Mouse (Mus musculus) kidney, embryonic 16.5 days (tissue): ENCODE data around the gene Ccl9. TPM values are rescaled to one million over a fixed set of nuclear protein-coding genes. Genes with fewer than 3 reads are reported as not detected.

Experiments
- ATAC-seq: fragments of 200-750 bp; cut with Nextera tagmentation; 2 replicates; pipeline ENCODE4 v1.8.0; 2017; ENCODE audit warnings: moderate TSS enrichment; ENCODE audit not compliant: low FRiP score, low TSS enrichment
- H3K27ac ChIP-seq: fragments of 300-500 bp; sonication (generic); 2 replicates; pipeline ENCODE4 v1.5.1; 2014; ENCODE audit warnings: low read length
- H3K27me3 ChIP-seq: fragments of 300-500 bp; sonication (generic); 2 replicates; pipeline ENCODE4 v1.6.1; 2014; ENCODE audit warnings: low read length, control low read depth, mixed read lengths; ENCODE audit not compliant: insufficient read depth
- H3K36me3 ChIP-seq: fragments of 300-500 bp; sonication (generic); 2 replicates; pipeline ENCODE4 v1.6.1; 2014; ENCODE audit warnings: low read length, control low read depth, mixed read lengths; ENCODE audit not compliant: insufficient read depth
- H3K4me1 ChIP-seq: fragments of 300-500 bp; sonication (generic); 2 replicates; pipeline ENCODE4 v1.6.1; 2014; ENCODE audit warnings: low read length, control low read depth, mixed read lengths; ENCODE audit not compliant: insufficient read depth
- H3K4me2 ChIP-seq: fragments of 300-500 bp; sonication (generic); replicated peaks from 2 replicates; pipeline ENCODE4 v1.6.1; 2014; ENCODE audit warnings: low read depth, low read length
- H3K4me3 ChIP-seq: fragments of 300-500 bp; sonication (generic); 2 replicates; pipeline ENCODE4 v1.5.1; 2014; ENCODE audit warnings: mild to moderate bottlenecking, low read length
- H3K9ac ChIP-seq: fragments of 300-500 bp; sonication (generic); replicated peaks from 2 replicates; pipeline ENCODE4 v1.6.1; 2014; ENCODE audit warnings: low read length
- H3K9me3 ChIP-seq: fragments of 300-500 bp; sonication (generic); 2 replicates; pipeline ENCODE4 v1.6.1; 2016; ENCODE audit warnings: low read length, control low read depth
- WGBS: fragments of 180-500 bp; shearing (Covaris S2); extraction: QIAGEN DNeasy Blood & Tissue Kit; methylation state at CpG from one replicate; pipeline ENCODE4 v1.1.7; 2014; 5-methylcytosine and 5-hydroxymethylcytosine counted together
- polyA plus RNA-seq: library from polyadenylated mRNA; unstranded; fragments of >200 nt; fragmentation: Nextera tagmentation; extraction: Ambion mirVana; gene quantifications from 2 replicates; pipeline ENCODE4 v1.2.1, GENCODE M21; 2015

Ccl9 gene
- 2.2 and 3.5 TPM in 2 replicates for polyA plus RNA-seq

DNA sequence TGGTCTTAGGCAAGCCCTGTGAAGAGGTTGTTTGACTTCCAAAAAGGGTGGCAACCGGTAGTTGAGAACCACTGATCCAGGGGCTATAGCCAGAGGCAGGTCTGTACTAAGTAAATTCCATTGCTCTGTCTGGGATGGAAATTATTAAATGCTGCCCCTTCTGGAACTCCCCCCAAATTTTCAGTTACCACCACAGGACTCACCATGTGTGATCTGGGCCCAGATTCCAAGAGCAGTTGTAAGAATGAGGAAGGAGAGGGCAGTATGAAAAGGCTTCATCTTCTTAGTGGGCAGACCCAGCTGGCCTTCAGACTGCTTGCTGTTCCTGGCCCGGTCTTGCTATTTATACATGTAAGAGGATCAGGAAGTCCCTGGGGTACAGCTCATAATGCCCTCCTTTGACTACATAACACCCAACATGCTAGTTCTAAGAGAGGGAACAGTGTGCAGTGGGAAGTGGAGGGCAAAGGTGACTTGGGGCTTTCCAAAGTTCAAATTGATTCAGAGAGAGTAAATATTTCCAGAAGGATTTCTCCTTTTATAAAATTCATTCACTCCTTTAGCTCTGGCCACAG, at the start of gene Ccl9:
TSS of gene Ccl9 (minus strand) at position 451 of the 575 bp plus-strand sequence.
- Histone ChIP-seq H3K27ac (no peak within 1 kb of the TSS), H3K4me3 (no peak within 1 kb of the TSS), H3K36me3 (no peaks in the 10 kb centered on the region), H3K9me3 (no peaks in the 10 kb centered on the region), H3K4me2 (no peak within 1 kb of the TSS), H3K9ac (no peak within 1 kb of the TSS), H3K4me1 (0 out of 2 replicates have a peak, but pooled peaks cover 5% of the 10 kb centered on the region), H3K27me3 (no peaks in the 10 kb centered on the region)
- ATAC-seq: no peak
- WGBS: 74% methylated on average over 2 of the region's 2 CpGs

DNA sequence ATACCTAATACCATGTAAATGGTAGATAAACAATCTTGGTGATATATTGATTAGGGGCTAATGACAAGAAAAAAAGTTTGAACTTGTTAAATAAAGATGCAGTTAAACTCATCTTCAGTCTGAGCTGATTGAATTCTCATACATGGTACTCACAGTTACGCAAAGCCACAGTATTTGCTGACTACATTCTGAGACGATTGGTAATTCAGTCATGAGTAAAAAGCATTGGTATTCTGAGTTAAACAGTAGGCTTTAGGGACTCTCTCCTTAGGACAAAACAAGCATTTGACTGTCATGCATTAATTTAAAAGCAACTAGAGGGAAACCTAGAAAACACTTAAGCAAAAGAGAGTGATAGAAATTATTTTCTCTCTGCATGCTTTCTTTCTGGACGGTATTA, 45.1 kb upstream of the Ccl9 start:
- no peak overlapping the region for H3K4me3 ChIP-seq
- ATAC-seq: no peak
- H3K9me3 ChIP-seq: no peaks in the 10 kb centered on the region
- no peaks in the 10 kb centered on the region for H3K36me3 ChIP-seq
- H3K4me1 ChIP-seq: no peaks in the 10 kb centered on the region
- no peak overlapping the region for H3K27ac ChIP-seq
- 90% methylated on average over 3 of the region's 3 CpGs for WGBS
- no peak overlapping the region for H3K9ac ChIP-seq
- no peak overlapping the region for H3K4me2 ChIP-seq
- no peaks in the 10 kb centered on the region for H3K27me3 ChIP-seq

DNA sequence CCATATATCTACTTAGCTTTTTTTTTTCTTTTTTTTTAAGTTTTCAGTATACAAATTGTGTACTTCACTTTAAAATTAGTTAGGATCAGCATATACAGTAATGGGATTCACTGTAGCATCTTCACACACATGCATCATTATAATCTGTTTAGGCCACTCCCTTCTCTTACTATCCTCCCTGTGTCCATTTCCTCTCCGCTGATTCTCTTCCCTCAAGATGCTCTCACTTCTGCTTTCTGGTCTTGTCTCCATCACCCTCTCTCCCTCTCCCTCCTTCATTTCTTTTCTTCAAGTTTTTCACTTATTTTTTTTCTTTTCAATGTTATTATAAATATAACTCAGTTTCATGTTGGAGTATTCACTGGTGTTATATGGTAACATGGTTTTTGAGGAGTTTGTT, 40.6 kb upstream of the Ccl9 start:
- Histone ChIP-seq H3K4me3 (no peak overlapping the region), H3K36me3 (no peaks in the 10 kb centered on the region), H3K4me1 (no peaks in the 10 kb centered on the region), H3K4me2 (no peak overlapping the region), H3K9ac (no peak overlapping the region), H3K9me3 (no peaks in the 10 kb centered on the region), H3K27ac (no peak overlapping the region), H3K27me3 (no peaks in the 10 kb centered on the region)
- 93% methylated on average over 1 of the region's 1 CpGs for WGBS
- ATAC-seq: no peak

DNA sequence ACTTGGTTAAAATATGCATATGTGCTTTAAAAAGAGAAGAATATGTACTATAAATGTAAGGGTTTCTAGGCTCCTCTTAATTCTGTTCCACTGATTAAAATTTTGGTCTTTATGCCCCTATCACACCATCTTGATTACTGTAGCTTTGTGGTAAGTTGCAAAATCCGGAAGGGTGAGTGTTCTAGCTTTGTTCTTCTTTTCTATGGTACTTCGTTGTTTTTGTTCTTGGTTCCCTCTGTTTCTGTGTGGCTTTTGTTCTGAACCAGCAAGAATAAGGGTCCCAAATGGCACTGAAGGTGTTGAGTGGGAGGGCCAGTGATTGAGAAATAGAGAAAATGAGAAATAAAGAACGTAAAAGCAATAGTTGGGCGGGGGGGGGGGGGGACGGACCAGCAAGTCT, 39.8 kb upstream of the Ccl9 start:
- Histone ChIP-seq H3K9me3 (no peaks in the 10 kb centered on the region), H3K4me2 (no peak overlapping the region), H3K27ac (no peak overlapping the region), H3K36me3 (no peaks in the 10 kb centered on the region), H3K27me3 (no peaks in the 10 kb centered on the region), H3K4me1 (no peaks in the 10 kb centered on the region), H3K9ac (no peak overlapping the region), H3K4me3 (no peak overlapping the region)
- no peak for ATAC-seq
- 83% methylated on average over 5 of the region's 5 CpGs for WGBS

GRCm38 (mm10) chr11:83616586-83616985, 38.1 kb upstream of the Ccl9 start:
- Histone ChIP-seq H3K4me2 (no peak overlapping the region), H3K9me3 (no peaks in the 10 kb centered on the region), H3K4me1 (no peaks in the 10 kb centered on the region), H3K9ac (no peak overlapping the region), H3K27me3 (no peaks in the 10 kb centered on the region), H3K36me3 (no peaks in the 10 kb centered on the region), H3K4me3 (no peak overlapping the region), H3K27ac (no peak overlapping the region)
- ATAC-seq: no peak
- WGBS: 95% methylated on average over 1 of the region's 1 CpGs

DNA sequence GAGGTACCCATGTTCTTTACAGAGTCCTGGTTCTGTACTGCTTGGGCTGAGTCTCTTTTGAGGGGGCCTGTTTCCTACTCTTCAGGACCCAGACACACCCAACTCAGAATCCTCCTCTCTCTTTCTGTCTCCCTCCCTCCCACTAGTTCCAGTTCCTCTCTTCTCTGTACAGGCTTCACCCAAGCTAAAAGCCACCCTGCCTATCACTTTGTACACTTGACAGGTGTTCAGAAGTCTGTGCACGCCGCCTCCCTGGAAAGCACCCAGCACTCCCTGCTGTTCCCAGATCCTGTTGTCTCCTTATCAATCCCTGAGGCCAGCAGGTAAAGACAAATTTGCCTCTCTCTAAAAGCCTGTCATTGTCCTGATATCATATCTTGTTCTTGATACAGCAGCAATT, 32.5 kb upstream of the Ccl9 start:
- Histone ChIP-seq H3K27ac (no peak overlapping the region), H3K9me3 (no peaks in the 10 kb centered on the region), H3K4me3 (no peak overlapping the region), H3K9ac (no peak overlapping the region), H3K4me1 (no peaks in the 10 kb centered on the region), H3K4me2 (no peak overlapping the region), H3K36me3 (no peaks in the 10 kb centered on the region), H3K27me3 (no peaks in the 10 kb centered on the region)
- WGBS: 79% methylated on average over 2 of the region's 2 CpGs
- ATAC-seq: no peak

DNA sequence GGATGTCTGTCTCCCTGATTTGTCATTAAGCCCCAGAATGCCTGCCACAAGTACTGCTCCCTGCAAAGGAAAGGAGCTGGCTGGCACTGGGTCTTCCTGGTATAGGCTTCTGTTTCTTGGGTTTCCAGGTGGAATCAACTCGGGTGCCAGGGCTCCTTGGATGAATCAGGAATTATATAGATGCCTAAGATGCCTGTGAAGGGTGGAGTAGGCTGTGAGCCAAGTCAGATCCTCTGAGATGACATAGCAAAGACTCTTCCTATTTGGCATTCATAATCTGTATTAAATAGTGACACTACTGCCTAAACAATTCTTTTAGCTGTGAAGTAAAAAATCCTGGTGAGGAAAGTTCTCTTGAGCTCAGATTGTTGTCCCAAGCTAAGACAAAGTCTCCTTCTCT, 28.0 kb upstream of the Ccl9 start:
- no peak for ATAC-seq
- Histone ChIP-seq H3K4me2 (no peak overlapping the region), H3K9ac (no peak overlapping the region), H3K27ac (no peak overlapping the region), H3K4me3 (no peak overlapping the region), H3K4me1 (no peaks in the 10 kb centered on the region), H3K27me3 (no peaks in the 10 kb centered on the region), H3K36me3 (no peaks in the 10 kb centered on the region), H3K9me3 (no peaks in the 10 kb centered on the region)
- WGBS: 42% methylated on average over 1 of the region's 1 CpGs

DNA sequence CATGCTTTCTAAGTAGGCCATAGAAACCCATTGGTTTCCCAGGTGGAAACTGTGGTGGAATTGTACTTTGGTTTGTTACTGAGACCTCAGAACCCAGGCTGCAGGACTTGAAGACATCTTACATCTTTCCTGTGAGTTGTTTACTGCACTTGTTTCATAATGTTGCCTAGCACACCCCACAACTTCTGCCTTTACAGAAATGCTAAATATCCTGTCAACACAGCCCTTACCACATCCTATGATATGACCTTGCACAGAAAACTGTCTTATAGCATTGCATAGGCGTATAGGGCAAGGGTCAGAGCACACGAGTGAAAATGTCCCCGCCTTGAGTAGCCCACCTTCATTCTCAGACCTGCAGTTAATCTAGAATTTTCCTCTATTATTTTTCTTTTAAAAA, 27.1 kb upstream of the Ccl9 start:
- H3K27ac ChIP-seq: no peak overlapping the region
- H3K36me3 ChIP-seq: no peaks in the 10 kb centered on the region
- H3K4me2 ChIP-seq: no peak overlapping the region
- H3K9me3 ChIP-seq: no peaks in the 10 kb centered on the region
- 91% methylated on average over 3 of the region's 3 CpGs for WGBS
- no peaks in the 10 kb centered on the region for H3K27me3 ChIP-seq
- no peak for ATAC-seq
- H3K9ac ChIP-seq: no peak overlapping the region
- H3K4me3 ChIP-seq: no peak overlapping the region
- no peaks in the 10 kb centered on the region for H3K4me1 ChIP-seq

GRCm38 (mm10) chr11:83604698-83605097, 26.3 kb upstream of the Ccl9 start:
- H3K9me3 ChIP-seq: no peaks in the 10 kb centered on the region

DNA sequence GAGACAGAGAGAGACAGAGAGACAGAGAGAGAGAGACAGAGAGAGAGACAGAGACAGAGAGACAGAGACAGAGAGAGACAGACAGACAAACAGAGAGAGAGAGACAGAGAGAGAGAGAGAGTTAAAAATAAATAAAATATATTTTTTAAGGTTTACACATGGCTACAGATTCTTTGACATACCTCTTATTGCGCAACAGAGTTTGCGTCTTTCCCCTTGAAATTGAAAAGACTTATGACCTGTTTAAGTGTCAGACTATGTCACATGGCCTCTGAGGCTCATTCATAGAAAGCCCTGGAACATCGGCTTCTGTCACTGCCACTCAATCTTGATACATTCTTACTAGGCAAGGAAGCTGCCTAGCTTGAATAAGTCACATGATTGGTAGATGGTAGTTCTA, 25.0 kb upstream of the Ccl9 start:
- Histone ChIP-seq H3K4me1 (no peaks in the 10 kb centered on the region), H3K27ac (no peak overlapping the region), H3K4me3 (no peak overlapping the region), H3K27me3 (no peaks in the 10 kb centered on the region), H3K9ac (no peak overlapping the region), H3K4me2 (no peak overlapping the region), H3K9me3 (no peaks in the 10 kb centered on the region), H3K36me3 (no peaks in the 10 kb centered on the region)
- no peak for ATAC-seq
- WGBS: 90% methylated on average over 3 of the region's 3 CpGs

More at GRCm38 (mm10) chr11:83604698-83605097, 26.3 kb upstream of the Ccl9 start:
- 90% methylated on average over 4 of the region's 4 CpGs for WGBS
- no peak overlapping the region for H3K27ac ChIP-seq
- H3K27me3 ChIP-seq: no peaks in the 10 kb centered on the region
- no peak for ATAC-seq
- no peaks in the 10 kb centered on the region for H3K4me1 ChIP-seq
- no peak overlapping the region for H3K4me2 ChIP-seq
- no peak overlapping the region for H3K9ac ChIP-seq
- no peak overlapping the region for H3K4me3 ChIP-seq
- no peaks in the 10 kb centered on the region for H3K36me3 ChIP-seq
